Mouse (Mus musculus) myocyte (in vitro differentiated cells): ENCODE results near the gene Xirp1. TPM values are rescaled to one million over a fixed set of nuclear protein-coding genes. Genes with fewer than 3 reads are reported as not detected.

ENCODE experiments used
- H3K27me3 ChIP-seq: one replicate; pipeline ENCODE4 v1.6.1; 2011; ENCODE audit not compliant: control insufficient read depth, insufficient read depth, insufficient read length
- H3K36me3 ChIP-seq: one replicate; pipeline ENCODE4 v1.6.1; 2011; ENCODE audit not compliant: control insufficient read depth, insufficient read depth
- H3K4me2 ChIP-seq: one replicate; pipeline ENCODE4 v1.6.1; 2011; ENCODE audit warnings: low read depth, control low read depth
- H3K4me3 ChIP-seq: one replicate; pipeline ENCODE4 v1.5.1; 2011; ENCODE audit warnings: mild to moderate bottlenecking, control low read depth, moderate library complexity
- H3K79me2 ChIP-seq: one replicate; pipeline ENCODE4 v1.6.1; 2011; ENCODE audit not compliant: control insufficient read depth, insufficient read depth
- H3ac ChIP-seq: one replicate; pipeline ENCODE4 v1.6.1; 2011; ENCODE audit not compliant: control insufficient read depth, insufficient read length
- CEBPB ChIP-seq: IDR thresholded peaks from 2 replicates; pipeline ENCODE4 v1.6.1; 2011; ENCODE audit warnings: mild to moderate bottlenecking, moderate library complexity; ENCODE audit not compliant: poor library complexity, insufficient read depth, severe bottlenecking
- E2F4 ChIP-seq: IDR thresholded peaks from one replicate; pipeline ENCODE4 v1.6.1; 2011; ENCODE audit warnings: mild to moderate bottlenecking, control low read depth, moderate library complexity; ENCODE audit not compliant: insufficient read depth
- MAX ChIP-seq: IDR thresholded peaks from one replicate; pipeline ENCODE4 v1.6.1; 2011; ENCODE audit warnings: low read depth, mild to moderate bottlenecking, control low read depth
- MYOD1 ChIP-seq, 3 experiments: IDR thresholded peaks; one replicate each; pipeline ENCODE4 v1.6.1; 2011; ENCODE audit warnings: control low read depth in 2 of 3, low read depth in 2 of 3, mild to moderate bottlenecking in 2 of 3, moderate library complexity in 1 of 3; ENCODE audit not compliant: insufficient read length in 2 of 3, control insufficient read depth in 1 of 3
- MYOG ChIP-seq, 3 experiments: IDR thresholded peaks; one replicate each; pipeline ENCODE4 v1.6.1; 2011; ENCODE audit warnings: control low read depth in 2 of 3, low read depth in 2 of 3, mild to moderate bottlenecking in 2 of 3; ENCODE audit not compliant: insufficient read length in 2 of 3, control insufficient read depth in 1 of 3, insufficient read depth in 1 of 3
- POLR2A ChIP-seq: IDR thresholded peaks from one replicate; pipeline ENCODE4 v1.6.1; 2011; ENCODE audit warnings: low read depth, mild to moderate bottlenecking, control low read depth, moderate library complexity; ENCODE audit not compliant: insufficient read length
- POLR2AphosphoS2 ChIP-seq: IDR thresholded peaks from one replicate; pipeline ENCODE4 v1.6.1; 2011; ENCODE audit warnings: low read depth, control low read depth; ENCODE audit not compliant: insufficient read length
- REST ChIP-seq: IDR thresholded peaks from one replicate; pipeline ENCODE4 v1.6.1; 2011; ENCODE audit warnings: mild to moderate bottlenecking, control low read depth, moderate library complexity; ENCODE audit not compliant: insufficient read depth, insufficient read length
- SRF ChIP-seq: IDR thresholded peaks from one replicate; pipeline ENCODE4 v1.6.1; 2011; ENCODE audit warnings: low read depth; ENCODE audit not compliant: control insufficient read depth, insufficient read length
- TCF12 ChIP-seq: IDR thresholded peaks from one replicate; pipeline ENCODE4 v1.6.1; 2011; ENCODE audit warnings: mild to moderate bottlenecking, control low read depth; ENCODE audit not compliant: poor library complexity, insufficient read depth, severe bottlenecking
- TCF3 ChIP-seq: IDR thresholded peaks from one replicate; pipeline ENCODE4 v1.6.1; 2011; ENCODE audit warnings: low read depth, control low read depth; ENCODE audit not compliant: insufficient read length
- USF1 ChIP-seq: IDR thresholded peaks from one replicate; pipeline ENCODE4 v1.6.1; 2011; ENCODE audit warnings: low read depth, mild to moderate bottlenecking, control low read depth, moderate library complexity
- polyA plus RNA-seq: library from polyadenylated mRNA; unstranded; fragments of >200 nt; fragmentation: generic; extraction: Trizol; gene quantifications from one replicate; pipeline ENCODE4 v1.2.1, GENCODE M21; 2012; ENCODE audit warnings: missing spikeins

Gene Xirp1
- polyA plus RNA-seq, 1 experiment, result 35.6 TPM

GRCm38 (mm10) chr9:119994207-119994606, 29.2 kb downstream of the Xirp1 start:
- Histone ChIP-seq H3K36me3 (no peaks in the 10 kb centered on the region), H3ac (no peak overlapping the region), H3K79me2 (no peaks in the 10 kb centered on the region), H3K4me2 (no peak overlapping the region), H3K4me3 (no peak overlapping the region), H3K27me3 (no peaks in the 10 kb centered on the region)
- TF ChIP-seq TCF12, result no peak
- TF ChIP-seq E2F4, result no peak
- no peak for TF ChIP-seq SRF
- no peak for TF ChIP-seq USF1
- no peak for TF ChIP-seq CEBPB
- no peak for TF ChIP-seq POLR2A
- no peak for TF ChIP-seq MAX
- TF ChIP-seq REST, result no peak

GRCm38 (mm10) chr9:119993092-119993844, 30.1 kb downstream of the Xirp1 start:
- no peaks in the 10 kb centered on the region for H3K27me3 ChIP-seq
- no peak overlapping the region for H3K4me3 ChIP-seq
- no peaks in the 10 kb centered on the region for H3K79me2 ChIP-seq
- H3K4me2 ChIP-seq, result no peak overlapping the region
- TF ChIP-seq MYOG (IDR thresholded peaks at IDR 0.05; ENCODE audit: control insufficient read depth in 1 of 3, insufficient read depth in 1 of 3, insufficient read length in 2 of 3, low read depth in 2 of 3), result no peak
- no peak for TF ChIP-seq MYOD1 (IDR thresholded peaks at IDR 0.05; ENCODE audit: control insufficient read depth in 1 of 3, insufficient read length in 2 of 3, low read depth in 2 of 3)
- TF ChIP-seq CEBPB, result no peak
- TF ChIP-seq TCF12, result no peak
- no peak for TF ChIP-seq MAX
- no peak for TF ChIP-seq POLR2AphosphoS2
- no peak for TF ChIP-seq REST
- TF ChIP-seq E2F4, result no peak
- TF ChIP-seq POLR2A, result no peak
- TF ChIP-seq SRF, result no peak
- TF ChIP-seq TCF3, result no peak
- no peak for TF ChIP-seq USF1
- no peak overlapping the region for H3ac ChIP-seq
- no peaks in the 10 kb centered on the region for H3K36me3 ChIP-seq

- Histone ChIP-seq H3K4me3 (no peak overlapping the region), H3K36me3 (no peaks in the 10 kb centered on the region)
- TF ChIP-seq SRF (no peak), CEBPB (no peak), POLR2AphosphoS2 (no peak), MAX (no peak)
Observed at GRCm38 (mm10) chr9:119991310-119991709, 32.1 kb downstream of the Xirp1 start.

GRCm38 (mm10) chr9:119988304-119988703, 35.1 kb downstream of the Xirp1 start:
- Histone ChIP-seq H3K4me3 (no peak overlapping the region), H3K36me3 (no peaks in the 10 kb centered on the region), H3K4me2 (no peak overlapping the region), H3K27me3 (no peaks in the 10 kb centered on the region), H3K79me2 (no peaks in the 10 kb centered on the region), H3ac (no peak overlapping the region)
- TF ChIP-seq USF1 (no peak), REST (no peak), MYOD1 (IDR thresholded peaks at IDR 0.05; ENCODE audit: control insufficient read depth in 1 of 3, insufficient read length in 2 of 3, low read depth in 2 of 3) (no peak), MYOG (IDR thresholded peaks at IDR 0.05; ENCODE audit: control insufficient read depth in 1 of 3, insufficient read depth in 1 of 3, insufficient read length in 2 of 3, low read depth in 2 of 3) (no peak), CEBPB (no peak), E2F4 (no peak), POLR2AphosphoS2 (no peak), MAX (no peak), TCF3 (no peak), TCF12 (no peak), SRF (no peak), POLR2A (no peak)

More at GRCm38 (mm10) chr9:119991310-119991709, 32.1 kb downstream of the Xirp1 start:
- H3K27me3 ChIP-seq, result no peaks in the 10 kb centered on the region
- H3K4me2 ChIP-seq, result no peak overlapping the region
- no peaks in the 10 kb centered on the region for H3K79me2 ChIP-seq
- no peak overlapping the region for H3ac ChIP-seq

- Histone ChIP-seq H3ac (no peak overlapping the region), H3K36me3 (no peaks in the 10 kb centered on the region), H3K27me3 (no peaks in the 10 kb centered on the region), H3K4me2 (no peak overlapping the region), H3K4me3 (no peak overlapping the region), H3K79me2 (no peaks in the 10 kb centered on the region)
- no peak for TF ChIP-seq USF1
- no peak for TF ChIP-seq TCF3
- TF ChIP-seq MYOD1 (IDR thresholded peaks at IDR 0.05; ENCODE audit: control insufficient read depth in 1 of 3, insufficient read length in 2 of 3, low read depth in 2 of 3), result no peak
- TF ChIP-seq TCF12, result no peak
- TF ChIP-seq POLR2A, result no peak
Observed at GRCm38 (mm10) chr9:119985881-119986574, 37.4 kb downstream of the Xirp1 start.
